Mouse (Mus musculus) layer of hippocampus, adult 8-10 months (tissue): ENCODE results near the gene Col18a1. TPM values are rescaled to one million over a fixed set of nuclear protein-coding genes. Genes with fewer than 3 reads are reported as not detected.
"Not testable (repeated sequence)": the region's sequence is repeated elsewhere in the genome, so short reads cannot be mapped to it uniquely, and the experiment has no call there.

ENCODE experiments used
- DNase-seq, 2 experiments: peaks; one replicate each; pipeline ENCODE4 v3.0.0; 2022; ENCODE audit warnings: low spot score in 2 of 2
- total RNA-seq, 4 experiments: library from RNA; stranded (reverse); gene quantifications; 2 replicates each; pipeline ENCODE4 v1.2.4; 2022

The Col18a1 gene
- total RNA-seq, 4 experiments from 2014 or later: 3.9 to 4.5 (median 4.3) TPM

DNA sequence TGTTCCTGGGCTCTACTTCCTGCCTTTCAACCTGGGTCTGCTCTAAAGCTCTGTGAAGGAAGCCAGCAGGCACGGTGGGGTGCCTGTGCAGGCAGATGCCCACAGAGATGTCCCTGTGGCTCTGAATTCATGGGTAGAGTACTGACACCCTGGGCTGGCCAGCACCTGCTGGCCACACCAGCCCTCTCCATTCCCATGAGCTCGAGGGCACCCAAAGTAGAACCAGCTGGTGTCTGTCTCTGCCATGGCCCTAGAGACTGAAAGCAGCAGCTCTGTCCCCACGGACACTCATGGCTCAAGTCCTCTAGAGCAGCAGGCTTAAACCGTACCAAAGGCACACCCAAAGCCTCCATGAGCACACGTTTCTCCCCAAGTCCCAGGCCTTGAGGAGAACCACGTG lies 30.1 kb downstream of the Col18a1 start:
- DNase-seq: no peak

DNA sequence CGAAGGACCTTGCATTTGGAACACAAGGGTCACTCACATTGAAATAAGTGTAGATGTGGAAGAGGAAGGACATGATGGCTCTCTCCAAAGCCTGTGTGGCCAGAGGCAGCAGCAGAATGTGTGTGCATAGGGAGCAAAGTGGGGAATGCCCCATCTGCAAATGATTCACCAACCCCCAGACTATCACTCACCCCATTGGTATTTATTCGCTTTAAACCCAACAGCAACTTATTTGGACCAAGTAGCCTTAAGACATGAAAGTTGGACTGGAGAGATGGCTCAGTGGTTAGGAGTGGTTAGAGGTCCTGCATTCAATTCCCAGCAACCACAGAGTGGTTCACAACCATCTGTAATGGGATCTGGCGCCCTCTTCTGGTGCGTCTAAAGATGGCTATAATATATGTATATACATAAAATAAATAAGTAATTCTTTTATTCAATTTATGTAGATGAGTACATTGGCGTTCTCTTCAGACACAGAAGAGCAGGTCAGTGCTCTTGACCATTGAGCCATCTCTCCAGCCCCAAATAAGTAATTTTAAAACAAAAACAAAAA lies 31.0 kb downstream of the Col18a1 start:
- DNase-seq: no peak

DNA sequence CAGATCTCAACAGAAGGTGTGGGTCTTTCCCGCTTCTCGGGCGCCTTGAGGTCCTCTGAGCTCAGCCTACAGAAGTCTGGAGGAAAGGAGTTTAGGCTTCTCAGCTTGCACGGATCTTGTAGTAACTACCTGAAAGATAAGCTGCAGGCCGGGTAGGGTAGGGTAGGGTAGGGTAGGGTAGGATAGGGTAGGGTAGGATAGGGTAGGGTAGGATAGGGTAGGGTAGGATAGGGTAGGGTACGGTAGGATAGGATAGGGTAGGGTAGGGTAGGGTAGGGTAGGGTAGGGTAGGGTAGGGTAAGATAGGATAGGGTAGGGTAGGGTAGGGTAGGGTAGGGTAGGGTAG lies 31.6 kb downstream of the Col18a1 start:
- DNase-seq: not testable (repeated sequence)

DNA sequence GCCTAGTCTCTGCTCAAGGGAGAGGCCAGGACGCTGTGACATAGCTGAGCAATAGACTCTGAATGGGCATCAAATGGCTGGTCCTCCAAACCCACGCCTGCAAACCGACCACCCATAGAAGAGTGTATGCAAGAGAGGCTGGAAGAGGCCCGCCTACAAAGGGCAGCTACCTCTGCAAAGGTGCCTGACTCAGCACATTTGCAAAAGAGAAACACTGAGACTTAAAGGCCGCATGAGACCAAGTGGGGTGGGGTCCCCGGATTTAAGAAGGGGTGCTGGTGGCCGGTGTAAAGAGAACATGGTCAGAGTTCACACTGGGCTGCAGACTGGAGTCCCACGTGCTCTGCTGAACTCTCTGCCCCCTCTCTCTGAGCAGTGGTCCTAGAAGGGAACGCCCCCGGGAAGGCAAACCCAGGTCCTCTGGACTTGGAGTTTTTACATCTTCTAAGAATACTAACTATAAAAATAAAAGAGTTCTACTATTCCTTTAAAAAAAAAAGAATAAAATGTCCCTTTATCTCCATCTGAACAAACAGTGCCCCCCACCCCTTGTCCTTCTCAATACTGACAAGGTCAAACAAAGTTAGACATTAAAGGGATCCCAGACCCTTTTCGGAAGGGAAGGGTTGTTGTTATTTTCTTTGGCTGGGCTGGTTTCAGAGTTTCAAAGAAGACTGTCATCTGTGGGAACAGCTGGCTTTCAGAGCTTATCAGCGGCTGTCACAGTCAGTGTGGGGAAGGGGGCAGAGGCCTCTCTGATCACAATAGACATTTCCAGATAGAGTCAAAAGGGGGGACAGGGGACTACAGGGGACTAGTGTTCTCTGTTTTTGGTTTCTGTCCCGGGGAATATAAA lies 32.2 kb downstream of the Col18a1 start:
- DNase-seq: no peak

- no peak for DNase-seq
Measured at GRCm38 (mm10) chr10:77132118-77132517, 34.2 kb downstream of the Col18a1 start.

DNA sequence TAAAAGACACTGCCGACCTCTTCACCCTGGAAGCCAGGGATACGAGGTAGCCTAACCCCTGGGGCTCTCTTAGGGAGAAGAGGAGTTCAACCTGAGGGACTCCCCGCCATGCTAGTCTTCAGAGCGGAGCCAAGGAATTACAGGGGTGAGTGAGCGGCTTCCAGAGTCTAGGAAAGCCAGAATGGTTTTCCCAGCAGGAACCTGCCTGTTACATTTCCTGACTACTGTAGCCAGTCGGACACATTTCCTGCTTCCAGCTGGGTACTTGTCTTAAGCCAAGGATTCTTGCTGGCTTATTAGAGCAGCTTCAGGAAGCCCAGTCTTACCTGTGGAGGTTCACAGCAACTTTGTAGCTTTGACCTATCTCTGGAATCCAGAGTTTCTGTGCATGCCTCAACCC lies 34.8 kb downstream of the Col18a1 start:
- no peak for DNase-seq

DNA sequence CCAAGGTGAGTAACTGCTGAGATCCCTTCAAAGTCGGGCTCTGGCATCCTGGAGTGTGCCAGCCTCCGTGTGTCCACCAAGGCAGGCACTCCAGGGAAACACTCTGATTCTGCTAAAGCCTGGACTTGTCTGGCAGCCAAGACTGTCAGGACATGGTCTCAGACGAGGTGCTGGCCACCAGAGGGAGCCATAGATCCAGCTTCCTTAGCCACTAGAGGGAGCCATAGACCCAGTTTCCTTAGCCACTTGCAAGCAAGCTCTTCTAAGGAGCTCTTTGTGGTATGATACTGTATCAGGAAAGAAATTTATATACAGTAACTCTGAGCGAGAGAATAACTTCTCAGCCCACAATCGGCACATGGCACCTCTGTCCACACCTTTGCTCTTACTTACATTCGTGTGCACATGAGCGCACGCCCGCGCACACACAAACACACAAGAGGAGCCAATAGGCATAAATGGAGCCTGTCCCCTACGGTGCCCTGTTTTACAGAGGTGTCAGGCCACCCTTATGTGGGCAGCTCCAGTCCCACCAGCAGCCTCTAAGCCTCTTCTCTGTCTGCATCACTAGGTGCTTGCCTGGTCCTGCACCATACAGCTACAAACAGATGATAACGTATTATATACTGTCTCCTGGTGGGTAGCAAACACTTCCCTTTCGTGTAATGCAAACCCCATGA lies 35.6 kb downstream of the Col18a1 start:
- DNase-seq: peak; percentile 83 to 97

- DNase-seq: no peak
Measured at GRCm38 (mm10) chr10:77129637-77130410, 36.5 kb downstream of the Col18a1 start.

DNA sequence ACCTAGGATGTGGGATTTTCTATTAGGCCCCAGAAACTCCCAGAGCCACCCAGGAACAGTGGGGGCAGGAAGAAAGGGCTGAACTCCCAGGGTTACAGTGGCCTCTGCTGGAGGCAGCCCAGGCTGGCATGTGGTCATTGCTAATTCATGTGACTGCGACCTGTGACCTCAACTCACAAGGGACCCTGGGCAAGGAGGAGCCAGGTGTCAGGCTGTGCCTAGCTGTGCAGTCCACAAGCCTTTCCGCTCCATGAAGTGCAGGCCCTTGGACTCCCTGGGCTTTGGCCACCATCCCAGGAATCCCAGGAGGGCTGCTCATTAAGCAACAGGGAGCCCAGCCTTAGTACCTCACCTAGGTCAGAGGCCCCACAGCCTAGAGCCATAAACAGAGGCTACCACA lies 38.4 kb downstream of the Col18a1 start:
- no peak for DNase-seq

- DNase-seq: no peak
Measured at GRCm38 (mm10) chr10:77126590-77126989, 39.8 kb downstream of the Col18a1 start.

GRCm38 (mm10) chr10:77125078-77125731 lies 41.1 kb downstream of the Col18a1 start:
- no peak for DNase-seq

- DNase-seq: no peak
Measured at GRCm38 (mm10) chr10:77123953-77124352, 42.4 kb downstream of the Col18a1 start.

- no peak for DNase-seq
Measured at GRCm38 (mm10) chr10:77121287-77122022, 44.9 kb downstream of the Col18a1 start.

DNA sequence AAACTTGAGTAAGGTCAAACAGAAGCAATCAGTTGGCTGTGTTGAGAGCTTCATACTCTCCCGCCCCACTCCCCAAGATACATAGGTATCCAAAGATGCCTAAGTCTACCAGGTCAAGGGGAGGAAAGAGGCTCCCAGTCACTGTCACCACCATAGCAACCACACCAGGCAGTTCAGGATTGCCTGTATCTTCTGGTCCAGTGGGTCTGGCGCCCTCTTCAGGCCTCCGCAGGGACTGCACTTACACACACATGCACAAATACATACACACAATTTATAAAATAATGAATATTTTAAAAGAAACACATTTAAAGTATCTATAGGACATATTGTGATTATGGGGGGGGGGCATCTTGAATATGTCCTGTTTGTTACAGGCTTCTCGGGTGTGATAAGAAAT lies 45.8 kb downstream of the Col18a1 start:
- no peak for DNase-seq

GRCm38 (mm10) chr10:77119437-77119836 lies 46.9 kb downstream of the Col18a1 start:
- DNase-seq: no peak

- DNase-seq: no peak
Measured at GRCm38 (mm10) chr10:77118361-77118760, 48.0 kb downstream of the Col18a1 start.

- DNase-seq: no peak
Measured at GRCm38 (mm10) chr10:77116537-77117455, 49.6 kb downstream of the Col18a1 start.

GRCm38 (mm10) chr10:77113489-77114240 lies 52.7 kb downstream of the Col18a1 start:
- DNase-seq: no peak
